Mouse (Mus musculus) midbrain, embryonic 14.5 days (tissue): ENCODE measurements around the gene Crybb1. TPM values are rescaled to one million over a fixed set of nuclear protein-coding genes. Genes with fewer than 3 reads are reported as not detected.

Experiments used
- ATAC-seq: fragments of 200-750 bp; cut with Nextera tagmentation; 2 replicates; pipeline ENCODE4 v1.8.0; 2017; ENCODE audit warnings: moderate number of reproducible peaks, moderate library complexity; ENCODE audit not compliant: low FRiP score, low TSS enrichment
- DNase-seq: peaks from one replicate; pipeline ENCODE4 v3.0.0-alpha.2; 2015
- H3K27ac ChIP-seq: fragments of 300-500 bp; sonication (generic); replicated peaks from 2 replicates; pipeline ENCODE4 v1.5.1; 2014; ENCODE audit warnings: mild to moderate bottlenecking, low read depth, low read length, moderate library complexity
- H3K27me3 ChIP-seq: fragments of 300-500 bp; sonication (generic); 2 replicates; pipeline ENCODE4 v1.6.1; 2014; ENCODE audit warnings: low read length, control low read depth, mixed read lengths; ENCODE audit not compliant: control insufficient read depth, insufficient read depth
- H3K36me3 ChIP-seq: fragments of 300-500 bp; sonication (generic); 2 replicates; pipeline ENCODE4 v1.6.1; 2014; ENCODE audit warnings: low read length, control low read depth; ENCODE audit not compliant: control insufficient read depth, insufficient read depth
- H3K4me1 ChIP-seq: fragments of 300-500 bp; sonication (generic); 2 replicates; pipeline ENCODE4 v1.6.1; 2014; ENCODE audit warnings: mild to moderate bottlenecking, antibody characterized with exemption, low read length, control low read depth; ENCODE audit not compliant: control insufficient read depth, insufficient read depth
- H3K4me2 ChIP-seq: fragments of 300-500 bp; sonication (generic); 2 replicates; pipeline ENCODE4 v1.6.1; 2014; ENCODE audit warnings: mild to moderate bottlenecking, low read length, moderate library complexity
- H3K4me3 ChIP-seq: fragments of 300-500 bp; sonication (generic); replicated peaks from 2 replicates; pipeline ENCODE4 v1.5.1; 2014; ENCODE audit warnings: low read depth, low read length
- H3K9ac ChIP-seq: fragments of 300-500 bp; sonication (generic); replicated peaks from 2 replicates; pipeline ENCODE4 v1.6.1; 2014; ENCODE audit warnings: mild to moderate bottlenecking, low read length, moderate library complexity
- H3K9me3 ChIP-seq: fragments of 300-500 bp; sonication (generic); 2 replicates; pipeline ENCODE4 v1.6.1; 2016; ENCODE audit warnings: low read length, control low read depth, mixed read lengths; ENCODE audit not compliant: control insufficient read depth
- WGBS: fragments of 180-500 bp; shearing (Covaris S2); extraction: QIAGEN DNeasy Blood & Tissue Kit; methylation state at CpG from one replicate; pipeline ENCODE4 v1.1.7; 2014; 5-methylcytosine and 5-hydroxymethylcytosine counted together
- polyA plus RNA-seq: library from polyadenylated mRNA; unstranded; fragments of >200 nt; fragmentation: Nextera tagmentation; extraction: Ambion mirVana; gene quantifications from 2 replicates; pipeline ENCODE4 v1.2.1, GENCODE M21; 2014

Gene Crybb1
- polyA plus RNA-seq, 1 experiment from 2014 or later, result 1.9 TPM

DNA sequence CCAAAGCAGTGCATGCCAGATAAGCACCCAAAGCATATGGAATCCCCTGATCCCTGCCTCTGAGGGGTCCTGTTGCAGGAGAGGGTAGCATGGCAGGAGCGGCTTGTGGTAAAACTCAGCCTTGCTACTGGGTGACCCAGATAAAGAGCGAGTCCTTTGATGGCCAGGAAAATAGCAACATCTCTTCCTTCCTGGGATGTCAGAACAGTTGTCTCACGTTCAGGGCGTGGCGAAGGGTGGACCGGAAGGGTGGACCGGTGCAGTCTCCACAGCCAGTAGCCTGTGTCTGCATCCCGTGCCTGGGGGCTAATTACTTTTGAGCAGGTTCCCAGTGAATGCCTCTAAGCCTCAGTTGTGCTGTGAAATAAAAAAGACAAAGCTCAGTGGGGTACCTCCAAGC lies 2.4 kb upstream of the Crybb1 start:
- H3K27me3 ChIP-seq, result no peaks in the 10 kb centered on the region
- no peak overlapping the region for H3K4me2 ChIP-seq
- no peak for ATAC-seq
- H3K4me1 ChIP-seq, result 0 out of 2 replicates have a peak, but pooled peaks cover 2% of the 10 kb centered on the region
- 21% methylated on average over 8 of the region's 8 CpGs for WGBS
- H3K4me3 ChIP-seq, result no peak overlapping the region
- no peaks in the 10 kb centered on the region for H3K9me3 ChIP-seq
- no peaks in the 10 kb centered on the region for H3K36me3 ChIP-seq
- no peak overlapping the region for H3K27ac ChIP-seq
- DNase-seq, result no peak
- H3K9ac ChIP-seq, result no peak overlapping the region

DNA sequence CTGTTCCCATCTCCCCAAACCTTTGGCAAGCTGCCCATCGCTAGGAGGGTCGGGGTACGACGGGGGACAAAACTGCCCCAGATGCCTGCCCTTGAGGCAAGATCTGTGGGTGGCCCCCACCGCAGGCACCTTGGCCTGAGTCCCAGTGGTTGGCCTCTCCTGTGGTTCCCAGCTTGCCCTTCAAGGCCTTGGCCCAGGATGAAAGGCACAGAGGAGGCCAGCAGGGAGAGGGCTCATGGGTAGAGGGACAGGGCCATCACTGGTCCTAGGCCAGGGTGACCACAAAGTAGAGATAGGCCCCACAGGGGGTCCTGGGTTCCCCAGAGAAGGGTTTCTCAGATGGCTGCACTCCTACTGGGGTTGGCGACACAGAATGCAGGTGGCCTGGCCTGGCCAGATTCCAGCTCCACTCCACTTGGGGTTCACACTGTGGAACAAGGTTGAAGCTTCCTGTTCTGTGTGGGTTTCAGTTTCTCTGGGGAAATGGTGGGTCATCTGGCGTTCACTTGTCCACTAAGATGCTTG lies 1.3 kb upstream of the Crybb1 start:
- H3K9me3 ChIP-seq, result no peaks in the 10 kb centered on the region
- H3K4me2 ChIP-seq, result no peak overlapping the region
- no peak for DNase-seq
- H3K27ac ChIP-seq, result no peak overlapping the region
- WGBS, result 74% methylated on average over 7 of the region's 7 CpGs
- no peaks in the 10 kb centered on the region for H3K36me3 ChIP-seq
- no peak for ATAC-seq
- no peak overlapping the region for H3K4me3 ChIP-seq
- H3K27me3 ChIP-seq, result no peaks in the 10 kb centered on the region
- no peak overlapping the region for H3K9ac ChIP-seq
- H3K4me1 ChIP-seq, result 0 out of 2 replicates have a peak, but pooled peaks cover 2% of the 10 kb centered on the region

DNA sequence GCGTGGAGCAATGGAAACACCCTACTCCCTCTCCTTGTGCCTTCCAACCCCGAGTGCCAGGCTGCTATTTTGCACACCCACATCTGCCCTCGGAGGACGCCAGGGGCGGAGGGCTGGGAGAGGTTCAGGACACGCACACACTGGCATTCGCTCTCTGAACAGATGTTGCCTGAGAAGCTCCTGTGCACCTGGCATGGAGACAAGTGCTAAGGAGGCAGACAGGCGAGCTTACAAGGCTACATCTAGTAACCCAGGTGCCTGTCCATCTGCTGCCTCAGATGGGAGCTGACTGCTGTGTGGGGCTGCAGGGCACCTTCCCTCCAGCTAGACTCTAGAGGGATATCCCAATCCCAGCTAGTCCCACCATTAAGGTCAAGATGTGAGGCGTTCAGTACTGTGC lies 842 bp downstream of the Crybb1 start:
- Histone ChIP-seq H3K4me1 (0 out of 2 replicates have a peak, but pooled peaks cover 2% of the 10 kb centered on the region), H3K4me3 (no peak overlapping the region), H3K9ac (no peak overlapping the region), H3K4me2 (no peak overlapping the region), H3K9me3 (no peaks in the 10 kb centered on the region), H3K27ac (no peak overlapping the region), H3K36me3 (no peaks in the 10 kb centered on the region), H3K27me3 (no peaks in the 10 kb centered on the region)
- WGBS, result 83% methylated on average over 9 of the region's 9 CpGs
- DNase-seq (no peak), ATAC-seq (no peak)

DNA sequence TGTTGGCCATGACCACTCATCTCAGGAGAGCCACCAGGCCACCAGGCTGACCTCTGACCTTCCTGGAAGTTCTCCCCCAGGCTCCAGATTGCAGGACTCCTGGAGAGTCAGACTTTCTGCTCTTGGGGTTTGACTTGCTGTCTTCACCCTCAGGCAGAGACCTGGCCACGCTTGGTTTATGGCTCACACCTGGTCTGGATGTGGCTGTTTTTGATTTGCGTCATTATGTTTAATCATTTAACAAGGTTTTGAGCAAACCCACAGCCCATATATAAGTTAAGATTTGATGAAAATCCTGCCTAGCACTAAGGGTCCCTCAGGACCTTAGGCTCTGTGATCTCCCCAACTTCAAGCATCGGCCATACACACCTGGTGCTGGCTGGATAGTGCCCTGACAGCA lies 2.3 kb downstream of the Crybb1 start:
- no peak overlapping the region for H3K4me3 ChIP-seq
- no peak overlapping the region for H3K4me2 ChIP-seq
- ATAC-seq (no peak), DNase-seq (no peak)
- no peaks in the 10 kb centered on the region for H3K27me3 ChIP-seq
- H3K27ac ChIP-seq, result no peak overlapping the region
- no peaks in the 10 kb centered on the region for H3K36me3 ChIP-seq
- 0 out of 2 replicates have a peak, but pooled peaks cover 2% of the 10 kb centered on the region for H3K4me1 ChIP-seq
- H3K9me3 ChIP-seq, result no peaks in the 10 kb centered on the region
- H3K9ac ChIP-seq, result no peak overlapping the region
- 84% methylated on average over 3 of the region's 3 CpGs for WGBS

DNA sequence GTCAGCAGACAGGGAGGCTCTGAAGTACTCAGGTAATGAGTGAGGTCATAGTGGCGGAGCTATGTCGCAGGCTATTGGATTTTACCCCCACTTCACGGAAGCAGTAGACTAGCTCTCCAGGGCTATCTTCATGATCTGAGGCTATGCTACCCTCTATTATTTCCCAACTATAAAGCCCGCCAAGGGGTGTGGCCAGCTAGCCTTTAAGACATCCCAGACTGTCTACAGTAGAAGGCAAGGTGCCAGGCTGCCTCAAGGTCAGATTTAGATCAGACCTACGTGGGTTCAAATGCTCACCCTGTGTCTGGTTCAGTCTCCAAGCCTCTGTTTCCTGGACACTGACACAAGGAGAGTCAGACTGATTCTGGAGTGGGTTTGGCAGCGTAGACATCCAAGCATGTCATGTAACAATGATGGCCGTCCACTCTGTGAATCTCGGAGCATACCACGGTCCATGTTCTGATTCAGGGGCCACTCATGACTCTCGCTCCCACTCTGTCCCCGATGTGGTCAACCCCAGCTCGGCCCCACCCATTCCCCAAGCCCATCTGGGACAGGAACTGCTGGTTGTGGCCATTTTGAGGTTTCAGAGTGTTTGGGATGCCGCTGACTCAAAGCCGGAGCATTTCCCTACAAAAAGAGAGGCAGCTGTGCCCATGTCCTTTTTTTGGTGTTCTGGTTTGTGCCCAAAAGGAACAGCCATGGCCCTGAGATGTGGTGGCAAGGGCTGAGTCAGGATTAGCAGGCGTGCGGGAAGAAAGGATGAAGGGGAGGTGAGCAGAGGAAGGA lies 4.4 kb downstream of the Crybb1 start:
- Histone ChIP-seq H3K27ac (no peak overlapping the region), H3K9me3 (no peaks in the 10 kb centered on the region), H3K4me1 (no peaks in the 10 kb centered on the region), H3K36me3 (no peaks in the 10 kb centered on the region), H3K27me3 (no peaks in the 10 kb centered on the region), H3K9ac (no peak overlapping the region), H3K4me2 (no peak overlapping the region), H3K4me3 (no peak overlapping the region)
- ATAC-seq (no peak), DNase-seq (no peak)
- WGBS, result 91% methylated on average over 16 of the region's 16 CpGs

DNA sequence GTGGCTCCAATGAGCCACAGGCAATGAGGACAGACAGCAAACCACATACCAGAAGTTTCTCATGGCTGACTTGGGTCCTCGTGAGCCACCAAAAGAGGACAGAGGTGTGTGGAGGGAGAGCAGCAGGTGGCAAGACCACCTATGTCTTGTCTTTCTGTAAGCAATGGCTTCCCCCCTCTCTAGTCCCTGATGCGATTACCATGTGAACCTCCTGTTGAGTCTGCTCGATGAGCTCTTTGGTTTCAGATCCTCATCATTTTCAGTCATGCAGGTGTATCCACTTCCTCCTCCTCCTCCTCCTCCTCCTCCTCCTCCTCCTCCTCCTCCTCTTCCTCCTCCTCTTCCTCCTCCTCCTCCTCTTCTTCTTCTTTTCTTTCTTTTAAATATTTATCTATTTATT lies 5.2 kb downstream of the Crybb1 start:
- Histone ChIP-seq H3K4me1 (peaks cover 3% of the 10 kb centered on the region; the same call in 1 of the 2 replicates), H3K36me3 (no peaks in the 10 kb centered on the region), H3K9ac (no peak overlapping the region), H3K4me3 (no peak overlapping the region), H3K27me3 (no peaks in the 10 kb centered on the region), H3K27ac (no peak overlapping the region), H3K9me3 (no peaks in the 10 kb centered on the region), H3K4me2 (no peak overlapping the region)
- ATAC-seq (no peak), DNase-seq (no peak)
- WGBS, result 86% methylated on average over 3 of the region's 3 CpGs

DNA sequence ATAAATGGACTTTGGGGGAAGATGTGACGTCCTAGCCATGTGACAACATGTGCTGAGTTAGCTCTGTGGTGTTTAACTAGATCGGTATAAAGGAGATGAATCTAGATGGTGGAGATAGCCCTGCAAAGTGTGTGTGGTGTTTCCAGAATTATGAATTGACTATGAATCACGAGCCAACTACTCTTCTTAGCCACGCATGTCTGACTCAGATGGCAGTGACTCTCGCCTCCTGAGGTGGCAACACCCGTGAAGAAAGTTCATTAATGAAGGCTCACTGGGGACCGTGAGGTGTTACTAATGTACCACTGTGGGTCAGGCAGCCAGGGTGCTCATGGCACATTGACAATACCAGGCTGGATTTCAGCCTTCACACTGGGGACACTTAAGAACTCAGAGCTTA lies 8.5 kb downstream of the Crybb1 start:
- no peak for ATAC-seq
- WGBS, result 91% methylated on average over 7 of the region's 7 CpGs
- H3K4me2 ChIP-seq, result no peak overlapping the region

DNA sequence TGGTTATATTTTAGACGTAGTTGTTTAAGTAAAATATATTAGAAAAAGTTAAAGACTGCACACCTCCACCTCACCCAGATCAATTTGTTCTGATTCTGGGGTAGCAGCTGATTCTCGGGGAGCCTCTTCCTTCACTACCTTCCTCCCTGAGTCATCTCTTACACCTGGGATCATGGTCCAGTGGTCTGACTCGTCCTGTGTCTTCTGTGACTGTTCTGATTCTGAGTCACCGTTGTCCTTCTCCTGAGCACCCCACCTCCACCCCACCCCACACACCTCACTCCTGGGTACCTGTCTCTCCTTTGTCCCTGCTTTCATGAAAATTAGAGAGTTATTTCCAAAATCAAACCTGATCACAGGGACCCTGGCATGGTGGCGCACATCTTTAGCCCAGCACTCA lies 9.5 kb downstream of the Crybb1 start:
- H3K36me3 ChIP-seq, result no peaks in the 10 kb centered on the region

More for the DNA sequence above, 8.5 kb downstream of the Crybb1 start:
- peaks cover 3% of the 10 kb centered on the region; the same call in 1 of the 2 replicates for H3K4me1 ChIP-seq
- H3K36me3 ChIP-seq, result no peaks in the 10 kb centered on the region
- DNase-seq, result no peak
- no peak overlapping the region for H3K4me3 ChIP-seq
- no peaks in the 10 kb centered on the region for H3K9me3 ChIP-seq
- H3K9ac ChIP-seq, result no peak overlapping the region
- no peaks in the 10 kb centered on the region for H3K27me3 ChIP-seq
- H3K27ac ChIP-seq, result no peak overlapping the region

DNA sequence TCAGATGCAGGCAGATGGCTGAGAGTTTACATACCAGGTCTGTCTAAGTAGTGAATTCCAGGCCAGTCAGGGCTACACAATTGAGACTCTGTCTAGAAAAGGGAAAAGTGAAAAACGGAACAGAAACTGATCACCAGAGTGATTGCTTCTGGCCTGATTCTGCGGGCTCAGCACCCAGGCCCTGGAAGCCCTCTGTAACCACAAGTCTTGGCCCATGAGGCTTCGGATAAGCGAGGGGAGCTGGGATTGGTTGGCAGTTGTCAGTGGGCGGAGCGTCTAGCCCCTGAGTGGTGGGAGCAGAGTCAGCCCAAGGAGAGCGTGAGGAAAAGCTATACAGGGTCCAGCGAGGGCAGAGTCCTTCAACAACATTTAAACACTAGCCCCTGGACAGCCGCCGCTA lies 9.9 kb downstream of the Crybb1 start:
- no peaks in the 10 kb centered on the region for H3K36me3 ChIP-seq
- H3K4me1 ChIP-seq, result peaks cover 4% of the 10 kb centered on the region; the same call in 1 of the 2 replicates
- WGBS, result 8% methylated on average over 10 of the region's 10 CpGs
- peak; percentile 49 for DNase-seq
- H3K9ac ChIP-seq, result no peak overlapping the region
- ATAC-seq, result no peak
- no peaks in the 10 kb centered on the region for H3K9me3 ChIP-seq
- no peak overlapping the region for H3K27ac ChIP-seq
- H3K27me3 ChIP-seq, result no peaks in the 10 kb centered on the region
- H3K4me3 ChIP-seq, result no peak overlapping the region
- no peak overlapping the region; the same call in 1 of the 2 replicates for H3K4me2 ChIP-seq

More for the DNA sequence above, 9.5 kb downstream of the Crybb1 start:
- no peak overlapping the region for H3K4me3 ChIP-seq
- DNase-seq, result no peak
- 88% methylated on average over 5 of the region's 5 CpGs for WGBS
- H3K27me3 ChIP-seq, result no peaks in the 10 kb centered on the region
- H3K4me1 ChIP-seq, result peaks cover 3% of the 10 kb centered on the region; the same call in 1 of the 2 replicates
- H3K4me2 ChIP-seq, result no peak overlapping the region
- no peak for ATAC-seq
- H3K9me3 ChIP-seq, result no peaks in the 10 kb centered on the region
- no peak overlapping the region for H3K27ac ChIP-seq
- no peak overlapping the region for H3K9ac ChIP-seq
